Mouse (Mus musculus): Measurements from ENCODE around the gene Tbx2. TPM values are rescaled to one million over a fixed set of nuclear protein-coding genes. Genes with fewer than 3 reads are reported as not detected.

The Tbx2 gene
- total RNA-seq, 2 experiments from 2014 or later = not detected

DNA sequence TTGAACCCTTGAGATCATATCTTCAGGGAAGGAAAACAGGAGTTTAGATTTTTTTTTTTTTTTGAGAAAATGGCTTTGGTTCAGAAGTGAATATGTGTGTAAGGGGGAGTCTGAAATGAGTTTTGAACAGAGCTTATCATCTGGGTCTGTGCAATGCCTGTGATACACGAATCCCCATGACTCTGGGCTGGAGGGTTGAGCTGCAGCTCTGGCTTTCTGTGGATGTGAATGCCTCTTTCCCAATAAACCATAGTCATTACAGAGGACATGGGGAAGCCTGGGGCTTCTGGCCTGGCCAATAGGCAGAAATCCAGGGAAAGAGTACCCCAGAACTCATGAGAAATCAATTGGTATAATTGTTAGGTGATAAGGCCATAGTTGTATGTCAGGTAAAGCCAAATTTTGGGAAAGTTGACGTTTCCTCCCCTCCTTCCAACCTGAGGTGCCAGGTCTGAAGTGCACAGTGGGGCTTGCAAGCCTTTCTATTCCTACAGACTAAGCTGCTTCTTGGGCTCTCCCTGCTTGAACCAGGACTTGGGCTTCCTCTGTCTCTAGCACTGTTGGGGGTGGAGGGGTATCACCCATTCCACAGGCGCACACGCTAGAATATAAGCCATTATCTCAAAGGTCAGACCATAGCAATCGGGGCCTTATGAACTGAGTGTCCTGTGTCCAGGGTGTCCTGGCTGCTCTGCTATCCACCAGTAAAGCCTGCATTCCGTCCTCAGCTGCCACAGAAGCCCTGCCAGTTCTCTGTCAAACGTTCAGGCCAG lies 7.1 kb downstream of the Tbx2 start:
- ATAC-seq (replicated peaks; ENCODE audit: poor library complexity) = no peak

DNA sequence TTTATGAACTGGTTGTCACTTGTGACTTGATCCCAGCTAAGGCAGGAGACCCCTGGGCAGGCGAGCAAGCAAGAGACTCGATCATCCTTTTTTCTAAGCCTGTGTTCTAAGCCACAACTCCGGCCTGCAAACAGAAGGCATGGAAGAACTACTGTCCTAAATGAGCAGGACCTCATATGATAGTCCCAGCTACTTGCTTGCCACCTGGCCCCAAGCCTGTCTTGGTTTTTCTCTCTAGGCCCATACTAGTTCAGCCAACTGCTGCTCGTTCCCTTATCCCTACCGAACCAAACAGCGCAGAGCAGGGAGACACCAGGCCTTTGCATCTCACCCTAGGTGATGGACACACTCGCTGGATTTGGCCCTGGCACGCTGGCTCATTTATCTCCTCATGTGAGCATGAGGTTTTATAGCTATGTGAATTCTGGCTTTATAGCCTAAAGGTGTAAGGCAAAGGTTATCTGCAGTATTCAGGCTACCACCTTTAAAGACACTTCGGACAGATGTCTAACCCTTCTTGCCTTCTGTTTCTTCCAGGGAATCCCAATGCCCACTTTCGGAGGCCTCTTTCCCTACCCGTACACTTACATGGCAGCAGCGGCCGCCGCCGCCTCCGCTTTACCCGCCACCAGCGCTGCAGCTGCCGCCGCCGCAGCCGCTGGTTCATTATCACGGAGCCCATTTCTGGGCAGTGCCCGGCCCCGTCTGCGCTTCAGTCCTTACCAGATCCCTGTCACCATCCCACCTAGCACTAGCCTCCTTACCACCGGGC lies 7.9 kb downstream of the Tbx2 start:
- ATAC-seq (replicated peaks; ENCODE audit: poor library complexity) = no peak

DNA sequence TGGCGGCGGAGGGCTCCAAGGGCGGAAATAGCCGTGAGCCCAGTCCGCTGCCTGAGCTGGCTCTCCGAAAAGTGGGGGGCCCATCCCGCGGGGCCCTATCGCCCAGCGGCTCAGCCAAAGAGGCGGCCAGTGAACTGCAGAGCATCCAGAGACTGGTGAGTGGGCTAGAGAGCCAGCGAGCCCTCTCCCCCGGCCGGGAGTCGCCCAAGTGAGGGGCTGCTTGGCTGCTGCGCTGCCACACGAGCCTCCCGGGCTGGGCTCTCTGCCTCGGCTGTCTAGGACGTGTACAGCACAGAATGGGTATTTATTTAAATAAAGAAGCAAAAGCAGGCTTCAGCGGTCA lies 8.4 kb downstream of the Tbx2 start:
- no peak for ATAC-seq (replicated peaks; ENCODE audit: poor library complexity)

DNA sequence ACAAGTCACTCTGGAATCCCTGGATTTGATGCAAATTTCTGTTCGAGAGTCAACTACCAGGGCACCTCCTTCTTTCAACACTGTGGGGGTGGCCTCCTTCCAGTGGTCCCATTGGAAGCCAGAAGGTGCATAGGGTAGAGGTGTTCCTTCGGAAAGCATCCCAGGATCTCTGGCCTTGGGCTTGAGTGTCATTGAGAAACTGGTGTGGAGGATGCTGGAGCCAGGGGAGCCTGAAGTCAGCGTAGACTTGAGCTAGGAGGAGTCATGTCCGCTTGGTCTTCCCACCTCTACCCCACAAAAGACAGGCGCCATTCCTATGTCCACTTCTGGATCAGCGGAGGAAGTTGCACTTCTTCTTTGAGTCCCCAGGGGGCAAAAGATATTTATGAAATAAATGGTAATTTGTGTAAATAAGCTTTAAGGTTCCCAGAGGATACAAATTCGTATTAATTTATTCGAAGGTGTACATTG lies 8.9 kb downstream of the Tbx2 start:
- no peak for ATAC-seq (replicated peaks; ENCODE audit: poor library complexity)

DNA sequence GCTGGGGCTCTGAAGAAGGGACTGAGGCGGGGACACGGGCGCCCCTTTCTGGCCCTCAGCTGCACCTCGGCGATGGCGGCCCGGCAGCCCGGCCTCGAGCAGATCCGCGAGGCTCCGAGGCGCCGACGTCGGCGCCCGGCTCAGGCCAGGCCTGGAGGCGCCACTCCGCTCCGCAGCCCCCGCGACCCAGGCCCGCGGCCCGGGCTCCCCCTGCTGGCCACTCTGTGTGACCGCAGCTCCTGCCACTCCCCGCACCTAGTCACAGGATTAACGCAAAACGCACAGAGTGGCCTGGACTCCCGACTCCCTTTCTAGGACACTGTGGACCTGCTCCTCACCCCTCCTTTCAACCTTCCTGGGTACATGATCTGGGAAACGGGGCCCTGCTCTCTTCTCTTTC lies 9.6 kb downstream of the Tbx2 start:
- ATAC-seq (replicated peaks; ENCODE audit: poor library complexity) = peak; percentile 56

DNA sequence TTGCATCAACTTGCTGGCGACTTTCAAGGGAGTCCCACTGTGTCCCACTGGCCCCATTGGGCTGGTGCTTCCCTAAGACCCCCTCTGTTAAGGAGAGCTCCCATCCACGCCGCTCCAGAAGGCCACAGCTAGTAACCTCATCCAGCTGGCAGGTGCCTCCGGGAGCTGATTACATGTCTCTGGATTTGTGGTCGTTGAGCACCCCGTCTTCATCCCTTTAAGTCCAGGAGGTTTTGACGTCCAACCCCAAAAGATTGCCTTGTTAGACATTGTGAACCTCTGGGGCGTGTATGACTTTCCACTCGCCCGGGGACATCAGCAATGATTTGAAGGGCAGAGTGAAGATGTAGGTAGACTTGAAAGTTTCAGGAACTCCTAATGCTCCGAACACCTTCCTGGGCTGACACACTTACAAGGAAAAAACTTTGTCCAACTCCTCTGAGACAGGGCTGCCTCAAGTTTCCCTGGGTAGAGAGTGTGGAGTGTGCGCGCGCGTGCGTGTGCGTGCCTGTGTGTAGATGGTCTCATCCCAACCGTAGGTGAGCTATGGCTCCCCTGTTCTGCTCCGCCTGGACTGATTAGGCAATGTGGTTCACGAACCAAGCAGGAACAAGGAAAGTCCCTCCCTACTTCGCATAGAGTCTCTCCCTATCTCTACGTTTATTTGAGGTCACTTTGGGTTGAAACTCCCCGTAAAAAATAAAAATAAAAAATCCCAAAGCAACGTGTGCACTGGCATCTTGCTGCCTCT lies 10.4 kb downstream of the Tbx2 start:
- ATAC-seq (replicated peaks; ENCODE audit: poor library complexity) = 0 out of 2 replicates have a peak, but pooled peaks have one; percentile 8

DNA sequence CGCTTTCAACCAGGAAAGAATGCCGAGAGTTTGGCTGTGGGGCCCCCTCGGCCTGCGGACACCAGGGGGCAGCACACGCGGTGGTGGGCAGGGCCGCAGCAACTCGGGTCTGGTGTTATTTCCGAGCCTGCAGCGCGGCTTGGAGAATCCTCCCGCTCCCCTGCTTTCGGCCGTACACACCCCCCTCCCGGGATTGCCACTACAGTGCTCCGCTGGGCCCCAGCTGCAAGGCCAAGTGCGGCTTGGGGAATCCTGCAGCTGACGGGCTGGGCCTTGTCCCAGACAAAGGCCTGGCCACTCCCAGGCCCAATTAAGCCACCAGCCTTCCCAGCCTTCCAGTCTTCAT lies 11.0 kb downstream of the Tbx2 start:
- ATAC-seq (replicated peaks; ENCODE audit: poor library complexity) = peak; percentile 63

DNA sequence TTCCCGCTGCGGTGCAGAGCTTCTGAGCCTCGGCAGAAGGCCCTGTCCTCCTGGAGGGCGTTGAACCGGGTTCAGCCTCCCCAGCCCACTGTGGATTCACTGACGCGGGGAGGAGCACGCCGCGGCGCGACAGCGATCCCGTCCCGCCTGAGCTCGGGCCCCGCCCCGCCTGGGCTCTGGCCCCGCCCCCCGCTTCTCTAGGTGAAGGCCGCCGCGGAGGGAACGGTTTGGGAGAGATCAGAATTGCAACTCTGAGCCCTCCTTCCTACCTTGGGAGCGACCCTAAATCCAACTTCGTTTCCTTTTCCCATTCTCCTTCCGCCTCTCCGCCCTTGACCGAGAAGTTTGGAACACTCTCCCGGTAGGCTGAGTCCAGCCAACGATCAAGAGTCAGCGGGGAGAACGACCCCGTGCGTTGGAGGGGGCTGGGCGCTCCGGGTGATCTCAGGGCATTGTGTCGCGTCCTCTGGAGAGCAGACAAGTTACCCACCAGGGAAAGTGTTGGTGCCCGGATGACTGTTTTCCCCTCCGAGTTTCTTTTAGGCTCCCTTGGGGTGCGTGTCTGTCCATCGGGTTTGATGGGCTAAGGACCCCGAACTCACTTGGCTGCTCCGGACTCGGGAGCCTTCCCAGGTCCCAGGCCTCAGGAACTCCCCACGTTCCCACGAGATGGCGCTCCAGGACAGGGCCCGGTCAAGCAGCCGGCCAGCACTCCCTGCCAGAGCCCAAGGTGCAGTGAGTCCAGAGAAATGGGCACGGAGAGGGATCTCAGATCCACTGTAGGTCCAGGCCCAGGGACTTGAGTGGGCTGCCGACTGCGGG lies 12.0 kb downstream of the Tbx2 start:
- ATAC-seq (replicated peaks; ENCODE audit: poor library complexity) = peak; percentile 43

DNA sequence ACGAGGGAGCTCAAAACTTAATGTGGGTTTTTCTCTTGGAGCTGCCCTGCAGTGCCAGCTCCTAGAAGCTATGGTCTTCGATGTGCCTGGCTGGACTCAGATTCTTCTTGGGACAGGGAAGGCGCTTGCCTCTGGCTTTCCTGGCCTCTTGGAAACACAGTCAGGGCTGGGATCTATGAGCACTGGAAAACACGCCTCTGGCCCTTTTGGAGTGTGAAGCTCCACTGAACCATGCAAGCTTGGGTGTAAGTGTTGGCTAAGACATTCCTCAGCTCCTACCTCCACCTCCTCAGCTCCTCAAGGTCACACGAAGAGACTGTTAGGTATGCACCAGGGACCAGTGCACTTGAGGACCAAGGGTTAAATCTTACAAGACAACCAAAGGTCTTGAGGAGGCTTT lies 12.6 kb downstream of the Tbx2 start:
- no peak for ATAC-seq (replicated peaks; ENCODE audit: poor library complexity)

DNA sequence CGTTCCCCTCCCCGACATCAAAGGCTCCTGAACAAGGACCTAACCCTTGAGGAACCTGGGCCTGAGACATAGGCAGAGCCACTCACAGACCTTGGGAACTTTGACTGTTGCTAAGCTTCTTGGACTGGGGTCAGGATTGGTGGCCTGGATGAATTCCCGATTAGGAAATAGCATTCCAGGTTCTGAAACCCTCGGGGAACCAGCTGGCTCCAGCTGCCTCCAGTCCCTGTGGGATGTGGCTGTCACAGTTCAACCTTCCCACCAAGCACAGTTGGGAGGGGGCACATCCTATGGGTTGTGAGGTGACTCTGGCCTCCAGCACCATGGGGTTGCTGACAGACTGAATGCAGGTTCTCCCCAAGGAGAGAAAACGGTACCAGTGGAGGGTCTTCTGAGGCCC lies 13.6 kb downstream of the Tbx2 start:
- ATAC-seq (replicated peaks; ENCODE audit: poor library complexity) = no peak

DNA sequence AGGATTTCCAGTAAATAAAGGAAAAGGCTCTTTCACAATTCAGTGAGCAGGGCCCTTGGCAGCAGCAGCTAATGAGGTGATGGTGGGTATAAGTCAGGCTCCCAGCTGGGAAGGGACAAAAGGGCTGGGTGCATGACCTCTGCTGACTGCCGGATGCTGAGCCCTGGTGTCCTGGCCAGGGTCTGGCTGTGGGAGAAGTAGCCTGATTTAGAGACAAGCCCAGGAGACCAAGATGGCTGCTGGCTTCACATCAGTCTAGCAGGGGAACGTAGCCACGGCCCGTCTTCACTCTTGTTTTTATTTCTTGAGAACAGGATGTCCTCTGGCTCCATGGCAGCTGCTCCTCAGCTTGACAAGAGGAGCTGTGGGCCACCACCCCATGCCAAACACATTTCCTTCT lies 14.2 kb downstream of the Tbx2 start:
- ATAC-seq (replicated peaks; ENCODE audit: poor library complexity) = no peak

DNA sequence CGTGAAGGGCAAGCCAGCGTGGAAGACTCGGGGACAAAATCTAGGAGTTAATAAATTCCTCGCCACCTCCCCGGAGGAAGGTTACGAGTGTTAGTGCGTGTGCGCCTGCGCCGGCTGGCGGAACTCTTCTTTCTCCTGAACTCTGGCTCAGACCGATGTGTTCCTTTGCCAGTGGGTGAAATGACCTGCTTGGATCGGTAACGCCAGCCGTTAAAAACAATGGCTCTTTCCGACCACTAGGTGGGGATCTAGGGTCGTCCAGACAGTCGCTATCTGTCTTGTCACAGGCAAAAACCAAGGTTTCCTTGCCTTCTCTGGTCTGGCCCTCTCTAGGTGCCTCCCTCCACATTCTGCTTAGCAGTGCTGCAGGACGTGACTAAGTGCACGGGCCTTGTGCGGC lies 16.7 kb downstream of the Tbx2 start:
- ATAC-seq (replicated peaks; ENCODE audit: poor library complexity) = peak; percentile 91

DNA sequence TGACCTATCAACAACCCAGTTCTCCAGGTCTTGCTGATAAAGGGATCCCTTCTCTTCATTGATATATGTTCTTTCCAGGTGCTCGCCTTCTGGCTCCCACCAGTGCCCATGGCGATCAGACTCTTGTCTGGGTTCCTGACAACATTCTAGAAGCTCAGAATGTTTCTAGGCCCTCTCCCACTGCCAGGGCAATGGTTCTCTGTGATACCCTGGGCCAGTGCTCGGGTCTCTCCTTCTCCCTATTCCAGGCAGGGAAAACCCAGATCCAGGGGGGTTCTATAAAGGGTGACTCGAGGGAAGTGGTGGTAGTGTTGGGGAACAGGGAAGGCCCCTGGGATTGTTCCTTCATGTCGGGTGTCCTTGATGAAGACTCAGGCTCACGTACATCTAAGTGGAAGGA lies 17.9 kb downstream of the Tbx2 start, which contains the start of gene Gm11444:
TSS of gene Gm11444 (minus strand) at position 101 of the 400 bp plus-strand sequence.
- ATAC-seq (replicated peaks; ENCODE audit: poor library complexity) = no peak

DNA sequence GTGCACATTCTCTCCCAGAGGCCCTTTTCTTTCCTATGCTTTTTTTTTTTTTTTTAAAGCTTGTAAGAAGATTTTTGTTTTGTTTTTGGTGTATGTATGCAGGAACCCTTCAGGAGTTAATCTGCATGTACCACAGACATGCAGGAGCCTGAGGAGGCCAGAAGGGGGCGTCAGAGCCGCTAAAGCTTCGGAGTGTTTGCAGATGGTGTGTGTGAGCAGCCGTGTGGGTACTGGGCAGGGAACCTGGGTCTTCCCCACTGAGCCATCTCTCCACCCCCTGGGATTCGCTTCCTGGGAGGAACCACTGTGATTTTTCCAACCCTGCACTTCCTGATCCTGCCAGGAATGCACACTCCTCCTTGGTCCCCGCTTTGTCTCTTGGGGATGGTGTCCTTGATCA lies 18.4 kb downstream of the Tbx2 start:
- ATAC-seq (replicated peaks; ENCODE audit: poor library complexity) = no peak

DNA sequence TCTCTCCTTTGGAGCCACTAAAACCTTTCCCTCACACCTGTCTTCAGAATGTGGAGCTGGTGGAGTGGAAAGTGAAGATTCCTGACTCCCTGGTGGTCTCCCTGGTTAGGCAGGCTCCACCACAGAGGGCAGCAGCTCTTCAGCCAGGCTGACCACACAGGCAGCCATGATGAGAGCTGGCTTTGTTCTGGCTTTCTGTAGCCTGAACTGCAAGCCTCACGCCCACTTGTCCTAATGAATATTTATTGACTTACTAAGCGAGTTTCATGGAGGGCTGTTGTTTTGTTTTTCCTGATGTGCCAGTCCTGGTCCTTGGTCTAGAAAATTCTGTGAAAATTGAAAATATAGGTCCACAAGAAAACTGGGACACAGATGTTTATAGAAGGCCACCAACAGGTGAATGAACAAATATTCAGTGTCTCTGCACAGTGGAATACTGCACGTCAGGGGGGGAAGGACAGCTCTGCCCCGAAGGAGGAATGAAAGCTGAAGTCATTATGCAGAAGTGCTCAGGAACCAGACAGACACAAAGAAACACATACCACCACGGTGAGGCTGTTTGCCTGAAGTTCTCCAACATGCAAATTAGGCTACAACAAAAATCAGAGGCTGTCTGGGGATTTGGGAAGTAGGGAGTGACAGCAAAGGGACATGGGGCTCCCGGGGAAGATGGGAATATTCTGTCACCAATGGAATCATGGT lies 25.8 kb downstream of the Tbx2 start:
- ATAC-seq (replicated peaks; ENCODE audit: poor library complexity) = no peak

DNA sequence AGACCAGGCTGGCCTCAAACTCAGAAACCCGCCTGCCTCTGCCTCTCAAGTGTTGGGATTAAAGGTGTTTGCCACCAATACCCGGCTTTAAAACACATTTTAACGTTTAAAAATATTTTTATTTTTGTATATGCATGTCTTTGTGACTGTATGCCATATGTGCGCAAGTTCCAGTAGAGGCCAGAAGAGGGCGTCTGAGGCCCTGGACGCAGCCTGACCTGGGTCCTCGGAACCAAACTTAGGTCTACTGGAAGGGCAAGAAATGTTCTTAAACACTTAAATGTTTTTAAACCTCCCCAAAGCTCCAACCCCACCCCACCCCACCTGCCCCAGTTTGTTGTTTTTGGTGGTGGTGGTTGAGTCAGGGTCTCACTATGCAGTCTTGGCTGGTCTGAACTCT lies 32.0 kb downstream of the Tbx2 start:
- ATAC-seq (replicated peaks; ENCODE audit: poor library complexity) = no peak

DNA sequence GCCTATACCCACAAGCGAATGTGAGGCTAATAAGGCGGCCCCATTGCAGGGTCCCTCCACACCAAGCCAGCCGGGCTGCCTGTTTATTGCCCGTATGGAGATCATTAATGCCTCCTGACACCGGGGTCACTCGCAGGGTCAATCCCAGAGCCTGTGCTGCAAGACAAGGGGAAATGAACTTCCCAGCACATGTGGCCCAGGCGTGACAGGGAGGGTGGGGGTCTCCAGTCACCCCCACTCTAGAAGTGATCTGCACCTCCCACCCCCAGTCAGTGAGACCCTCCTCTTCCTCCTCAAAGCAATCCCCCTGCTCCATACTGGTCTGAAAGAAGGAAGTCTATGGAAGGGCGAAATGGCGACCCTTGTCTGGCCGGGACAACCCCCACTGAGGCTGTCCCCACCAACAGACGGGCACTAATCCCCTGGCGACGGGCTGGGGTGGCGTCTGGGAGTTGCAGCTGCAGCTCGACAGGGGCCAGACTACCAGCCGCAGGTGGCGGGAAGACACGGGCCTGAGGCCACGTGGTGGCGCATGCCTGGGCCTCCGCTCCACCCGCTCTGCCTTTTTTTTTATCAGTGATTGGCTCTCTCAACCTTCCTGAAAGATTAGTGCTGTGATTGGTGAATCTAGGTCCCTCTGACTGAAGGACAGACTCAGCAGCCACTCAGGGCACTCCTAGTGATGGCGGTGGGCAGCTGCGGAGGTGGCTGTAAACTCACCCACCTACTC lies 43.9 kb downstream of the Tbx2 start:
- ATAC-seq (replicated peaks; ENCODE audit: poor library complexity) = no peak

DNA sequence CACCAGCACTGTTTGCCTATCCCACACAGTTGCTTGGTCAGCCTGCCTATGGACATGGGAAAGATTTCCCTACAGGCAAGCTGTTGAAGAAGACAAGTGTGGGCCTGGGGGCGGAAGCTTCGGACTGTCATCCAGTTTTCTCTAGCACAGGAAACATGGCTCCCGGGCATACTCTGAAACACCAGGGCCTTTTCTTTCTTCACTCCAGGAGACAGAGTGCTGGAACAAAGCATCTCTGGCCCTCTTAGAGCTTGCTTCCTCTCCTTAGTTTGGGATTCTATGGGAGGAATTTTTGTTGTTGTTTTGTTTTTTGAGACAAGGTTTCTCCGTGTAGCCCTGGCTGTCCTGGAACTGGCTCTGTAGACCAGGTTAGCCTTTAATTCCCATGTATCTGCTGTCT lies 52.1 kb downstream of the Tbx2 start:
- no peak for ATAC-seq (replicated peaks; ENCODE audit: poor library complexity)

DNA sequence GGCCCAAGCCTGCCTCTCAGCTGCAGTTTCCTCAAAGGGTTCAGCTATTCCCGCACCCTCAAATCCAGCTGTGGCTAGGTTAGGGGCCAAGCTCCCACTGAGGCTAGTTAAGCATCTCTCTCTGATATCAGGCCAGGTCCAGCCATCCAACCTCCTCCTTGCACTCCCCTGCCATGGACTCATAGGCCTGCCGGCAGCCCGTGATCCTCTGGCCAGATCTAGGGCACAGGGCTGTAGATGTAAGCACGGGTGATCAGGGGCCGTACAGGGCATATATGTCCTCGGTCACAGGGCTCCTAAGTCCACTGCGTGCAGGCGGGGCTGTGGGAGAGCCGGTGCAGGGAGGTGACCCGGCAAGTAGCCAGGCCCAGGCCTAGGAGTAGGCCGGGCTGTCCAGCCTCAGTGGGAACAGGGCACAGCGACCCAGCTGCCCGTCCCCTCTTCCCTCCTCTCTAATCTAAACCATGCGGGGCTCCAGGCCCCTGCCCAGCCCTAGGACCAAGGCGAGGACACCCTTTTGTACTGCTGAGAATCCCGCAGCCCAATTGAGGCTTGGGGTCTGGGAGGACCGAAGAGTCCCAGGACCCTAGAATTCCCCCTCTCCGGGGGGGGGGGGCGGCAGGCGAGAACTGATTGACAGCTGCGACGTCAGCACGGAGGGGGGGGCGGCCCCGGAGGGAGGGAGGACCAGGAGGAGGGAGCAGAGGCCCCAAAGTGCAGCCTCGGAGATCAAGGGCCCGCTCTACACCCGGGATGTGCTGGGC lies 53.5 kb downstream of the Tbx2 start, which contains the start of gene Tbx4:
TSS of gene Tbx4 (plus strand) at position 758 of the 764 bp plus-strand sequence.
- no peak for ATAC-seq (replicated peaks; ENCODE audit: poor library complexity)
